Mouse (Mus musculus): ENCODE data around the gene Id1.

DNA sequence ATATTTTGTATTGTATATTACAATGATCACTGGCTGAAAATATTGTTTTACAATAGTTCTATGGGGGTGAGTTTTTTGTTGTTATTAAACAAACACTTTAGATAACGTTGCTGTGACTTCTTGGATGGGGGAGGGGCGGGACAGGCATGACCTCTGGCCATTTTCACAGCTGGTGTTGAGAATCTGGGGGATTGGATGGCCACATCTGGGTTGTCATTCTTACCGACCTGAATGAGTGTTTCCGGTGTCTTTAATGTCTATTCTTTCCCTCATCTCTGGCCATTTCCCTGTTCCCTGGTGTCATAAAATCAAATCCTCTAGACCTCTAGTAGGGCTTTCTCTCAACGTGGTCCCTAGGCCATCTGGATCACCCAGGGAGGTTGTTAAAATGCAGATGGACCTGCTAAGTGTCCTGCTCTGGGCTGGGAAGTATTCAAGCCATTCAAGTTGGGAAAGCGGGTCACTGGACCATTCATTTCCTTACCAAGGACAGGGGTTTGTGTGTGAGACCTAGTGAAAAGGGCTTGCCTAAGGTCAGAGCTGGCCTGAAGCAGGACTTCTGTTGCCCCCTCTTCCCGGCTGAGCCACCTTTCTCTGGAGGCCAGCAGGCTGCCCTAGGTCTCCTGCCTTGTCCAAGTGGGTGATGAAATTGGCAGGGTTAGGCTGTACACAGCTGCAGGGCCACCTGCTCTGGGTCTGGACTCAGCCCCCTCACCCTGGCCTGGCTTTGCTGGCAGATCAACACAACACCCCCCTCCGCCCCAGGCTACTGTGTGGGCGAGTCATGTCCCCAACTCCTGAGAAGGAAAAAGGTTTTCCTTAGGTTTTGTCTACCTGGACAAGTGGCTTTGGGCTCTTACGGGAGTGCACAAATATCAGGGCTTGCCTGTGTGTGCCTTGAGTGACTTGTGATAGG is 1.5 kb downstream of the Id1 start:
- TF ChIP-seq CTCF (IDR thresholded peaks at IDR 0.05; ENCODE audit: extremely low read depth, insufficient read length, insufficient replicate concordance, low read depth, low read length) (no peak), POLR2A (IDR thresholded peaks at IDR 0.05; ENCODE audit: low read depth, low read length) (no peak; the same call in 1 of the 2 replicates)

All from small intestine, adult 2 months (tissue).